Mouse (Mus musculus) natural killer cell, adult 2 months (primary cell): ENCODE data around the gene Btbd9.

Experiments
- DNase-seq, 2 experiments: peaks; one replicate each; pipeline ENCODE4 v3.0.0; 2022; ENCODE audit warnings: low spot score in 2 of 2

The Btbd9 gene

GRCm38 (mm10) chr17:30182063-30182462, 394.2 kb downstream of the Btbd9 start:
- no peak for DNase-seq

GRCm38 (mm10) chr17:30181554-30181953, 394.7 kb downstream of the Btbd9 start:
- DNase-seq: no peak

GRCm38 (mm10) chr17:30180197-30180596, 396.1 kb downstream of the Btbd9 start:
- DNase-seq: no peak

GRCm38 (mm10) chr17:30178402-30178801, 397.9 kb downstream of the Btbd9 start:
- DNase-seq: no peak

GRCm38 (mm10) chr17:30177435-30177834, 398.9 kb downstream of the Btbd9 start:
- DNase-seq: no peak
